Mouse (Mus musculus): ENCODE data around the gene Krtap1-3.
"Not testable (repeated sequence)": the region's sequence is repeated elsewhere in the genome, so short reads cannot be mapped to it uniquely, and the experiment has no call there.

The Krtap1-3 gene

GRCm38 (mm10) chr11:99590981-99591380 lies at the start of gene Krtap1-3:
Gene Krtap1-3, minus strand, starts transcription at chr11:99591339.
- no peak for DNase-seq (ENCODE audit: low spot score in 2 of 2)

- DNase-seq (ENCODE audit: low spot score in 2 of 2) = no peak
Measured at GRCm38 (mm10) chr11:99640926-99641325, 49.8 kb upstream of the Krtap1-3 start.

GRCm38 (mm10) chr11:99637086-99637485 lies 45.9 kb upstream of the Krtap1-3 start:
- peak in 1 of 2 experiments; percentile 6 for DNase-seq (ENCODE audit: low spot score in 2 of 2)

- no peak for DNase-seq (ENCODE audit: low spot score in 2 of 2)
Measured at GRCm38 (mm10) chr11:99634653-99635134, 43.6 kb upstream of the Krtap1-3 start, which contains the start of gene Krtap4-2. Gene Krtap4-2, minus strand, starts transcription at chr11:99635084.

GRCm38 (mm10) chr11:99633293-99633692 lies 42.2 kb upstream of the Krtap1-3 start:
- peak; percentile 17 to 26 for DNase-seq (ENCODE audit: low spot score in 2 of 2)

GRCm38 (mm10) chr11:99630890-99631289 lies 39.8 kb upstream of the Krtap1-3 start:
- no peak for DNase-seq (ENCODE audit: low spot score in 2 of 2)

GRCm38 (mm10) chr11:99628138-99628537 lies 37.0 kb upstream of the Krtap1-3 start, which contains the start of gene Krtap4-1:
Gene Krtap4-1, minus strand, starts transcription at chr11:99628238.
- DNase-seq (ENCODE audit: low spot score in 2 of 2) = no peak

- DNase-seq (ENCODE audit: low spot score in 2 of 2) = no peak
Measured at GRCm38 (mm10) chr11:99620335-99620734, 29.2 kb upstream of the Krtap1-3 start, which contains the start of gene Gm11562. Gene Gm11562, minus strand, starts transcription at chr11:99620435.

GRCm38 (mm10) chr11:99614796-99615363 lies 23.7 kb upstream of the Krtap1-3 start, which contains the start of gene Krtap2-4:
Gene Krtap2-4, minus strand, starts transcription at chr11:99614846.
- no peak for DNase-seq (ENCODE audit: low spot score in 2 of 2)

- DNase-seq (ENCODE audit: low spot score in 2 of 2) = not testable (repeated sequence)
Measured at GRCm38 (mm10) chr11:99610089-99610488, 18.9 kb upstream of the Krtap1-3 start, which contains the start of gene Gm11937. Gene Gm11937, minus strand, starts transcription at chr11:99610189.

GRCm38 (mm10) chr11:99609126-99609525 lies 18.0 kb upstream of the Krtap1-3 start:
- peak; percentile 11 to 55 for DNase-seq (ENCODE audit: low spot score in 2 of 2)

- not testable (repeated sequence) for DNase-seq (ENCODE audit: low spot score in 2 of 2)
Measured at GRCm38 (mm10) chr11:99603208-99603607, 12.1 kb upstream of the Krtap1-3 start, which contains the start of gene Gm11938. Gene Gm11938, minus strand, starts transcription at chr11:99603308.

- not testable (repeated sequence) for DNase-seq (ENCODE audit: low spot score in 2 of 2)
Measured at GRCm38 (mm10) chr11:99597742-99598141, 6.6 kb upstream of the Krtap1-3 start, which contains the start of gene Krtap9-3. Gene Krtap9-3, minus strand, starts transcription at chr11:99598105.

GRCm38 (mm10) chr11:99585096-99585495 lies 6.0 kb downstream of the Krtap1-3 start:
- DNase-seq (ENCODE audit: low spot score in 2 of 2) = peak in 1 of 2 experiments; percentile 6

GRCm38 (mm10) chr11:99583245-99583704 lies 7.9 kb downstream of the Krtap1-3 start, which contains the start of gene Krtap1-4:
Gene Krtap1-4, minus strand, starts transcription at chr11:99583654.
- DNase-seq (ENCODE audit: low spot score in 2 of 2) = no peak

GRCm38 (mm10) chr11:99581564-99581963 lies 9.6 kb downstream of the Krtap1-3 start:
- no peak for DNase-seq (ENCODE audit: low spot score in 2 of 2)

- DNase-seq (ENCODE audit: low spot score in 2 of 2) = no peak
Measured at GRCm38 (mm10) chr11:99581051-99581450, 10.1 kb downstream of the Krtap1-3 start.

GRCm38 (mm10) chr11:99580636-99581035 lies 10.5 kb downstream of the Krtap1-3 start, which contains the start of gene Krtap1-5:
Gene Krtap1-5, minus strand, starts transcription at chr11:99581016.
- DNase-seq (ENCODE audit: low spot score in 2 of 2) = no peak

GRCm38 (mm10) chr11:99574106-99574505 lies 17.0 kb downstream of the Krtap1-3 start:
- peak in 1 of 2 experiments; percentile 66 for DNase-seq (ENCODE audit: low spot score in 2 of 2)

- peak; percentile 5 to 19 for DNase-seq (ENCODE audit: low spot score in 2 of 2)
Measured at GRCm38 (mm10) chr11:99573164-99573563, 18.0 kb downstream of the Krtap1-3 start.

- no peak for DNase-seq (ENCODE audit: low spot score in 2 of 2)
Measured at GRCm38 (mm10) chr11:99566530-99566929, 24.6 kb downstream of the Krtap1-3 start, which contains the start of gene Krtap3-1. Gene Krtap3-1, minus strand, starts transcription at chr11:99566630.

- DNase-seq (ENCODE audit: low spot score in 2 of 2) = no peak
Measured at GRCm38 (mm10) chr11:99562580-99562979, 28.6 kb downstream of the Krtap1-3 start.

- no peak for DNase-seq (ENCODE audit: low spot score in 2 of 2)
Measured at GRCm38 (mm10) chr11:99559366-99559765, 31.8 kb downstream of the Krtap1-3 start, which contains the start of gene Gm11939. Gene Gm11939, minus strand, starts transcription at chr11:99559466.

Data from left cerebral cortex, adult 9 months (tissue).